Mouse (Mus musculus): ENCODE measurements around the gene Adgrg3.

Gene Adgrg3

GRCm38 (mm10) chr8:95025421-95025820 lies 7.9 kb downstream of the Adgrg3 start:
- peak; percentile 37 for DNase-seq (ENCODE audit: low read depth)

- DNase-seq (ENCODE audit: low read depth): peak; percentile 25
Observed at GRCm38 (mm10) chr8:95028391-95028790, 10.9 kb downstream of the Adgrg3 start.

GRCm38 (mm10) chr8:95037106-95037925 lies 19.8 kb downstream of the Adgrg3 start:
- DNase-seq (ENCODE audit: low read depth): no peak

GRCm38 (mm10) chr8:95041883-95042784 lies 24.6 kb downstream of the Adgrg3 start:
- DNase-seq (ENCODE audit: low read depth): no peak

GRCm38 (mm10) chr8:95044811-95045210 lies 27.3 kb downstream of the Adgrg3 start:
- DNase-seq (ENCODE audit: low read depth): no peak

GRCm38 (mm10) chr8:95046982-95047381 lies 29.5 kb downstream of the Adgrg3 start:
- no peak for DNase-seq (ENCODE audit: low read depth)

GRCm38 (mm10) chr8:95047884-95048680 lies 30.6 kb downstream of the Adgrg3 start:
- no peak for DNase-seq (ENCODE audit: low read depth)

- no peak for DNase-seq (ENCODE audit: low read depth)
Observed at GRCm38 (mm10) chr8:95049636-95050035, 32.1 kb downstream of the Adgrg3 start.

- peak; percentile 53 for DNase-seq (ENCODE audit: low read depth)
Observed at GRCm38 (mm10) chr8:95054438-95054837, 36.9 kb downstream of the Adgrg3 start.

- no peak for DNase-seq (ENCODE audit: low read depth)
Observed at GRCm38 (mm10) chr8:95054927-95055510, 37.5 kb downstream of the Adgrg3 start, which contains the start of gene Drc7. Drc7 (plus strand) TSS chr8:95055103.

- peak; percentile 54 for DNase-seq (ENCODE audit: low read depth)
Observed at GRCm38 (mm10) chr8:95056414-95056813, 38.9 kb downstream of the Adgrg3 start.

- no peak for DNase-seq (ENCODE audit: low read depth)
Observed at GRCm38 (mm10) chr8:95058661-95059060, 41.2 kb downstream of the Adgrg3 start.

GRCm38 (mm10) chr8:95059812-95060533 lies 42.5 kb downstream of the Adgrg3 start:
- no peak for DNase-seq (ENCODE audit: low read depth)

GRCm38 (mm10) chr8:95064531-95064930 lies 47.0 kb downstream of the Adgrg3 start:
- DNase-seq (ENCODE audit: low read depth): no peak

- DNase-seq (ENCODE audit: low read depth): peak; percentile 54
Observed at GRCm38 (mm10) chr8:95067582-95067981, 50.1 kb downstream of the Adgrg3 start.

- no peak for DNase-seq (ENCODE audit: low read depth)
Observed at GRCm38 (mm10) chr8:95075504-95075903, 58.0 kb downstream of the Adgrg3 start.

GRCm38 (mm10) chr8:95076151-95076550 lies 58.7 kb downstream of the Adgrg3 start:
- no peak for DNase-seq (ENCODE audit: low read depth)

GRCm38 (mm10) chr8:95078055-95078454 lies 60.6 kb downstream of the Adgrg3 start:
- no peak for DNase-seq (ENCODE audit: low read depth)

GRCm38 (mm10) chr8:95079305-95079704 lies 61.8 kb downstream of the Adgrg3 start:
- no peak for DNase-seq (ENCODE audit: low read depth)

GRCm38 (mm10) chr8:95080381-95081341 lies 63.2 kb downstream of the Adgrg3 start, which contains the start of gene Katnb1:
Katnb1 (plus strand) TSS chr8:95081186.
- DNase-seq (ENCODE audit: low read depth): peak; percentile 99

Measured in c-Kit-positive CD71-positive TER-119-negative erythroid progenitor cells, embryonic 14.5 days (primary cell).